Mouse (Mus musculus) neural tube, embryonic 14.5 days (tissue): ENCODE results near the gene Rptor. TPM values are rescaled to one million over a fixed set of nuclear protein-coding genes. Genes with fewer than 3 reads are reported as not detected.

ENCODE experiments used
- ATAC-seq: fragments of 200-750 bp; cut with Nextera tagmentation; 2 replicates; pipeline ENCODE4 v1.8.0; 2017; ENCODE audit warnings: low read depth, mild to moderate bottlenecking, moderate TSS enrichment, moderate library complexity
- H3K27ac ChIP-seq: fragments of 300-500 bp; sonication (generic); 2 replicates; pipeline ENCODE4 v1.5.1; 2014; ENCODE audit warnings: low read depth, mild to moderate bottlenecking, control low read depth, low read length, moderate library complexity, mixed read lengths
- H3K27me3 ChIP-seq: fragments of 300-500 bp; sonication (generic); 2 replicates; pipeline ENCODE4 v1.6.1; 2014; ENCODE audit warnings: low read length; ENCODE audit not compliant: control insufficient read depth, insufficient read depth
- H3K36me3 ChIP-seq: fragments of 300-500 bp; sonication (generic); 2 replicates; pipeline ENCODE4 v1.6.1; 2014; ENCODE audit warnings: low read length, mixed read lengths; ENCODE audit not compliant: control insufficient read depth, insufficient read depth
- H3K4me1 ChIP-seq: fragments of 300-500 bp; sonication (generic); 2 replicates; pipeline ENCODE4 v1.6.1; 2014; ENCODE audit warnings: low read length; ENCODE audit not compliant: control insufficient read depth, insufficient read depth
- H3K4me2 ChIP-seq: fragments of 300-500 bp; sonication (generic); 2 replicates; pipeline ENCODE4 v1.6.1; 2014; ENCODE audit warnings: mild to moderate bottlenecking, low read depth, low read length, control low read depth
- H3K4me3 ChIP-seq: fragments of 300-500 bp; sonication (generic); 2 replicates; pipeline ENCODE4 v1.5.1; 2014; ENCODE audit warnings: low read depth, low read length, control low read depth, mixed read lengths
- H3K9ac ChIP-seq: fragments of 300-500 bp; sonication (generic); replicated peaks from 2 replicates; pipeline ENCODE4 v1.6.1; 2014; ENCODE audit warnings: low read depth, mild to moderate bottlenecking, control low read depth, low read length, mixed read lengths
- H3K9me3 ChIP-seq: fragments of 300-500 bp; sonication (generic); 2 replicates; pipeline ENCODE4 v1.6.1; 2016; ENCODE audit warnings: low read length; ENCODE audit not compliant: control insufficient read depth
- WGBS: fragments of 180-500 bp; shearing (Covaris S2); extraction: QIAGEN DNeasy Blood & Tissue Kit; methylation state at CpG from one replicate; pipeline ENCODE4 v1.1.7; 2014; 5-methylcytosine and 5-hydroxymethylcytosine counted together
- polyA plus RNA-seq: library from polyadenylated mRNA; unstranded; fragments of >200 nt; fragmentation: Nextera tagmentation; extraction: Ambion mirVana; gene quantifications from 2 replicates; pipeline ENCODE4 v1.2.1, GENCODE M21; 2014

The Rptor gene
- polyA plus RNA-seq, 1 experiment from 2014 or later: 13.4 TPM

- ATAC-seq: no peak
- peaks cover 6% of the 10 kb centered on the region; the same call in 1 of the 2 replicates for H3K4me1 ChIP-seq
- WGBS: 62% methylated on average over 7 of the region's 7 CpGs
- H3K4me3 ChIP-seq: no peak overlapping the region
- no peaks in the 10 kb centered on the region for H3K9me3 ChIP-seq
- no peak overlapping the region for H3K9ac ChIP-seq
- H3K4me2 ChIP-seq: no peak overlapping the region
- no peaks in the 10 kb centered on the region for H3K27me3 ChIP-seq
- H3K36me3 ChIP-seq: no peaks in the 10 kb centered on the region
- H3K27ac ChIP-seq: no peak overlapping the region
Observed at GRCm38 (mm10) chr11:119565021-119565420, 37.7 kb upstream of the Rptor start.

GRCm38 (mm10) chr11:119565684-119566083, 37.0 kb upstream of the Rptor start:
- H3K4me2 ChIP-seq: no peak overlapping the region
- H3K4me3 ChIP-seq: no peak overlapping the region
- no peak overlapping the region for H3K9ac ChIP-seq
- H3K27ac ChIP-seq: no peak overlapping the region
- no peaks in the 10 kb centered on the region for H3K27me3 ChIP-seq
- H3K36me3 ChIP-seq: no peaks in the 10 kb centered on the region
- no peak for ATAC-seq
- 36% methylated on average over 10 of the region's 10 CpGs for WGBS
- no peaks in the 10 kb centered on the region for H3K9me3 ChIP-seq
- H3K4me1 ChIP-seq: peaks cover 6% of the 10 kb centered on the region; the same call in 1 of the 2 replicates

GRCm38 (mm10) chr11:119566188-119566587, 36.5 kb upstream of the Rptor start:
- Histone ChIP-seq H3K27ac (no peak overlapping the region), H3K27me3 (no peaks in the 10 kb centered on the region)

GRCm38 (mm10) chr11:119572316-119573010, 30.2 kb upstream of the Rptor start:
- no peak overlapping the region; the same call in 1 of the 2 replicates for H3K9ac ChIP-seq
- H3K27me3 ChIP-seq: no peaks in the 10 kb centered on the region
- no peak overlapping the region for H3K4me2 ChIP-seq
- no peak overlapping the region for H3K27ac ChIP-seq
- H3K4me1 ChIP-seq: 0 out of 2 replicates have a peak, but pooled peaks cover 4% of the 10 kb centered on the region
- ATAC-seq: no peak
- no peak overlapping the region for H3K4me3 ChIP-seq
- WGBS: 44% methylated on average over 15 of the region's 15 CpGs
- no peaks in the 10 kb centered on the region for H3K9me3 ChIP-seq
- H3K36me3 ChIP-seq: no peaks in the 10 kb centered on the region

More at GRCm38 (mm10) chr11:119566188-119566587, 36.5 kb upstream of the Rptor start:
- 60% methylated on average over 5 of the region's 5 CpGs for WGBS
- H3K4me2 ChIP-seq: no peak overlapping the region
- H3K9ac ChIP-seq: no peak overlapping the region
- H3K4me3 ChIP-seq: no peak overlapping the region
- peaks cover 6% of the 10 kb centered on the region; the same call in 1 of the 2 replicates for H3K4me1 ChIP-seq
- no peaks in the 10 kb centered on the region for H3K36me3 ChIP-seq
- H3K9me3 ChIP-seq: no peaks in the 10 kb centered on the region
- no peak for ATAC-seq

- no peak overlapping the region for H3K9ac ChIP-seq
- 21% methylated on average over 4 of the region's 4 CpGs for WGBS
- no peak overlapping the region for H3K27ac ChIP-seq
- no peak overlapping the region for H3K4me3 ChIP-seq
- H3K4me1 ChIP-seq: 0 out of 2 replicates have a peak, but pooled peaks cover 5% of the 10 kb centered on the region
- H3K4me2 ChIP-seq: no peak overlapping the region
- no peak for ATAC-seq
- H3K36me3 ChIP-seq: no peaks in the 10 kb centered on the region
- no peaks in the 10 kb centered on the region for H3K27me3 ChIP-seq
- H3K9me3 ChIP-seq: no peaks in the 10 kb centered on the region
Observed at GRCm38 (mm10) chr11:119576855-119577254, 25.9 kb upstream of the Rptor start.

- no peaks in the 10 kb centered on the region for H3K36me3 ChIP-seq
- WGBS: 88% methylated on average over 2 of the region's 2 CpGs
- H3K9me3 ChIP-seq: no peaks in the 10 kb centered on the region
- no peak overlapping the region for H3K4me3 ChIP-seq
- H3K27me3 ChIP-seq: no peaks in the 10 kb centered on the region
- H3K4me2 ChIP-seq: no peak overlapping the region
- 0 out of 2 replicates have a peak, but pooled peaks cover 5% of the 10 kb centered on the region for H3K4me1 ChIP-seq
- no peak overlapping the region for H3K27ac ChIP-seq
- no peak overlapping the region for H3K9ac ChIP-seq
- ATAC-seq: no peak
Observed at GRCm38 (mm10) chr11:119577721-119578120, 25.0 kb upstream of the Rptor start.

- H3K9ac ChIP-seq: no peak overlapping the region
- no peak overlapping the region for H3K4me2 ChIP-seq
- H3K4me1 ChIP-seq: peaks cover 5% of the 10 kb centered on the region; the same call in 1 of the 2 replicates
- H3K27me3 ChIP-seq: no peaks in the 10 kb centered on the region
- ATAC-seq: no peak
- H3K4me3 ChIP-seq: no peak overlapping the region
- H3K27ac ChIP-seq: no peak overlapping the region; the same call in 1 of the 2 replicates
- no peaks in the 10 kb centered on the region for H3K9me3 ChIP-seq
- WGBS: 73% methylated on average over 4 of the region's 4 CpGs
- H3K36me3 ChIP-seq: no peaks in the 10 kb centered on the region
Observed at GRCm38 (mm10) chr11:119586511-119586910, 16.2 kb upstream of the Rptor start.

- 64% methylated on average over 5 of the region's 5 CpGs for WGBS
- H3K27ac ChIP-seq: peak overlapping the region; percentile 55
- no peaks in the 10 kb centered on the region for H3K9me3 ChIP-seq
- no peak overlapping the region for H3K4me2 ChIP-seq
- no peak overlapping the region for H3K4me3 ChIP-seq
- H3K27me3 ChIP-seq: no peaks in the 10 kb centered on the region
- H3K36me3 ChIP-seq: no peaks in the 10 kb centered on the region
- H3K9ac ChIP-seq: no peak overlapping the region
- peaks cover 5% of the 10 kb centered on the region; the same call in 1 of the 2 replicates for H3K4me1 ChIP-seq
- ATAC-seq: no peak
Observed at GRCm38 (mm10) chr11:119587112-119587511, 15.6 kb upstream of the Rptor start.

- Histone ChIP-seq H3K9ac (no peak overlapping the region), H3K4me1 (peaks cover 13% of the 10 kb centered on the region; the same call in 1 of the 2 replicates), H3K27me3 (no peaks in the 10 kb centered on the region), H3K9me3 (no peaks in the 10 kb centered on the region), H3K4me2 (no peak overlapping the region), H3K4me3 (no peak overlapping the region), H3K27ac (no peak overlapping the region), H3K36me3 (no peaks in the 10 kb centered on the region)
- no peak for ATAC-seq
- 90% methylated on average over 7 of the region's 7 CpGs for WGBS
Observed at GRCm38 (mm10) chr11:119589242-119589641, 13.5 kb upstream of the Rptor start.
